Mouse (Mus musculus) hindlimb bud, embryonic 11.5 days (tissue): ENCODE data around the gene Ube2t.
A peak's percentile ranks its signal among the peaks of the same experiment; 100 is the strongest.

ENCODE experiments used
- DNase-seq: peaks from one replicate; pipeline ENCODE4 v3.0.0-alpha.2; 2012; ENCODE audit warnings: low read depth, low spot score; ENCODE audit errors: extremely low spot score

Gene Ube2t

DNA sequence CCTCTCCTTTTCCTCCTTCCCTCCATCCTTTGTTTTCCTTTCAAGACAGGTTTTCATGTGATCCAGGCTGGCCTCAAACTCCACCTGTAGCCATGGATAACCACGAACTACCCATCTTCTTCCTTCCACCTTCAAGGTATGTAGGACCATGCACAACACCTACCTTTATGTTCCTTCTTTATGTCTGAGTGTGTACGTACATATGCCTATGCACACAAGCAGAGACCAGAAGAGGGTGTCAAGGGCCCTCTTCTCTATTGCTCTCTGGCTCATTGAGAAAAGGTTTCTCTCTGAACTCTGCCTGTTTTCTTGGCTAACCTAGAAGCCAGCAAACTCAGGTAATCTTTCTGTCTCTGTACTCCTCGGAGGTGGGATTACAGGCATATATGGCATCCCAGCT, 32.4 kb downstream of the Ube2t start:
- no peak for DNase-seq

DNA sequence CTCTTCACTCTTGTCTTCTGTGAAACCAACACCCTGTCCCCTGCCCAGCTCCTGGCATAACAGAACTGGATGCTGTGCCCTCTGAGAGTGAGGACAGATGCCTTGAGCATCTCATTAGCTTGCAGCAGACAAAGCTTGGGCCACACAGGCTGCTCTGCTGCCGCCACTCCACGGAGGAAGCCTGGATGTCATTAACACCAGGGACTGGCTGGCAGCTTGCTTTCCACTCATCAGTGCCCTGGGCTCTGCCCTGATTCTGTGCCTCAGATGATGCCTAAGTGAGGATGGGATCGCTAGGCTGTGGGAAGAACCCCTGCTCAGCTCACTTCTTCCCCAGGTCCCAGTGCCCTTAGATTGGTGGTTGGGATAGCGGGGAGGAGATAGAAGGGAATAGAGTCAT, 33.1 kb downstream of the Ube2t start:
- no peak for DNase-seq

DNA sequence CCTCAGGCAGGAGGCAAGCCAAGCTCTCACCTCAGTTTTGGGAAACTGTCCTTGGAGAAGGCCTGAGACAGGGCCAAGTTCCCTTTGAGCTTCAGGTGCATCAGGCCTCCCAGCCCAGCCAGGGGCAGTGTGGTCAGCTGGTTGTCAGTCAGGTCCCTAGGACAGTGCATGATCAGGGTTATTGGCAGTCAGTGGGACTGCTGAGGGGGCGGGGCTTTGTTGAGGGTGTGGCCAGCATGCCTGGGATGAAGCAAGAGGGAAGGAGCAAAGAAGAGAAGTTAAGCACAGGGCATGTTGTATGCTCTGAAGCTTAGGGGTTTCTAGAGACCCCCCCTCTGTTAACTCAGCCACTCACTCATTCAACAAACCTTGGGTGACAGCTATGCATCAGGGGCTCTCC, 33.6 kb downstream of the Ube2t start:
- DNase-seq: no peak

DNA sequence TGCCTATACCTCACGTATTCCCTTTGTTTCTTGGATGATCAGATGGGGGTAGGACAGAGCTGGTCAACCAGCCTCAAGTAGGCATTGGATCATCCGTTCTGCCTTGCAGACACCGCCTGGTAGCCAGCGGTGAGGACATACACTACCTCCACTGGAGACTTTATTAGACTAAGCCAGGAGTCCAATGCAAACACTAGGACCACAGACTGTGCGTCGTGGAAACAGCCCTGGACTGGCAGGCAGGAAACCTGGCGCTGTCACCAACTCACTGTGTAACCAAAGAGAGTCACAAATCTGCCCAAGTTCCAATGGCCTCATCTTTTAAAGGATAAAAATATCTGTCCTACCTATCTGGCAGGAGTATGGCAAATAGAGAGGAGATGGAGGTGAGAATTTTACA, 34.1 kb downstream of the Ube2t start:
- no peak for DNase-seq

DNA sequence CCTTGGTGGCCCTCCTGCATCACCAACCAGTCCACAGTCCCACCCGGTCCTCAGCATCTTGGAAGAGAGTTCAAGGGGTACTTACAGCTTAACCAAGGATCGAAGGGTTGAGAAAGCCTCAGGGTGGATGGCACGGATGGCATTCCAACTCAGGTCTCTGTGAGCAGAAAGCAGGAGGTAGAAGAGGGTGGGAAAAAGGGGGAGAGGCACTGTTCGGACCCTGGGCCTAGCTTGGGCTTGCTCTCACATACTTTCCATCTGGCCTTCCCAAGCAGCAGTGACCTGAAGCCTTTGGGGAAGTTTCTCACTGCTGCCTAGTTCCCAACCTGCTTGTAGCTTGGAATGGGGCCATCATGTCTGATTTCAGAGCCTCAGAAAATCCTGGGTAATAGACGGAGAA, 35.2 kb downstream of the Ube2t start:
- DNase-seq: no peak

DNA sequence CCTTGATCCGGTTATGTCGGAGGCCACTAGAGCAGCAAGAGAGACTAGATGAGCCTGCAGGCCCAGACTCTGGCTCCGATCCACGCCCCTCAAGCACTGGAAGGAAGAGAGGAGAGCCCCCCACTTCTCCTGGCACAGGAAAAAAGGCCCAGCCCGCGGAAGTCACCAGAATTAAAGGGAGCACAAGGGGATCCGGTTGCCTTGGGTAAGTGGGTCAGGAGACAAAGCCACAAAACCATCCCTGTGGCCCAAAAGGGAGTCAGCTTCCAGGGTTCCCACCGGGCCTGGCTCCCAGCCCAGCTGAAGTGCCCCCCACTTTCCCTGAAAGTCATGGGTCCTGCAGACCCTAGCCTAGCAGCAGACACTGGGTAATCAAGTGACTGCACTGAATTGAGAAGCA, 35.9 kb downstream of the Ube2t start:
- no peak for DNase-seq

DNA sequence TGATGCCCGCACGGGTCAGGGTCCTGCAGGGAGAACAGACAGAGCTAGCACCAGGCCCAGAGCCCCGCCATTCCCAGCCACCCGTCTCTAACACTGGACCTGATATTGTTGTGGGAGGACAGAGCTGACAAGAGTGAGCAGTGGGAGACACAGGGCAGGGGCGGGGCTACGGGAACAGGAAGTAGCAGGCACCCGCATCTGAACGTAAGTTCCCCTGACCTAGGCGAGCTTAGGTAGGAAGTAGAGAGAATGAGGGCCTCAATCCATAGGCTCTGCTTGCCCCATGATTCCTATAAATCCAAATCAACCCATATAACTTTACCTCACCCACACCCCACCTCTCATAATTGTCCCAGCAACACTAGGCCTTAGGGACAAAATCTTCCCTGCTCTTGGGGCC, 38.2 kb downstream of the Ube2t start:
- DNase-seq: no peak

DNA sequence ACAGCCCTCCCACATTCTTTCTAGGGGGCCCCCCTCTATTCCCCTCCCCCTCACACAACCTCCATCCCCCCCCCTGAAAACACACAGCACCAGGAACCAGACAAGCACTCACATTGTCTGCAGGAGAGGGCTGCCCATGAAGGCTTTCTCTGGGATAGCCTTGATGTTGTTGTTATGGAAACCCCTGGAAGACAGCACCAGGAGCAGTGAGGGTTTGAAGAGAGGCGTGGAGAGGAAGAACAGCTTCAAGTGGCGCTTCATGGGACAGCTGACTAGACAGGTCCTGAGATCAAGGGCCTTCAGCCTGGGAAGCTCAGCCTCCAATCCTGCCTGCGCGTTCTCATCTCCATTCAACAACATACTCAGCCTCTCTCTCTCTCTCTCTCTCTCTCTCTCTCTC, 41.0 kb downstream of the Ube2t start:
- no peak for DNase-seq

DNA sequence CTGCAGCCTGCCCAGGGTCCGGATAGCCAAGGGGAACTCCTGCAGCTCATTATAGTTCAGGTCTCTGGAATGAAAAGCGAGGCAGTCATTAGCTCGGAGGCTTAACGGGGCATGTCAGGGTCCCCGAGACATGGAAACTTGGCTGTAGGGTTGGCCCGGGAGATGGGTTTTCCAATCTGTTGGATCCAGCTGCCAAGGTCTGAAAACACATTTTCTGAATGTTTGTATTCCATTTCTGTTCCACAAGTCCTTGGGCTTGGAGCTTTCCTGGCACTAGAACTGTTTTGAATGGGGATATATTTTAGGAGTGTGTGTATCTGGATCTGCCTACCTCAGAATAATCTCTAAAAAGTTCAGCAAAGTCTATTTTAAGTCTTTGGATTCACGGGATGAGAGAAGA, 43.3 kb downstream of the Ube2t start:
- DNase-seq: no peak

DNA sequence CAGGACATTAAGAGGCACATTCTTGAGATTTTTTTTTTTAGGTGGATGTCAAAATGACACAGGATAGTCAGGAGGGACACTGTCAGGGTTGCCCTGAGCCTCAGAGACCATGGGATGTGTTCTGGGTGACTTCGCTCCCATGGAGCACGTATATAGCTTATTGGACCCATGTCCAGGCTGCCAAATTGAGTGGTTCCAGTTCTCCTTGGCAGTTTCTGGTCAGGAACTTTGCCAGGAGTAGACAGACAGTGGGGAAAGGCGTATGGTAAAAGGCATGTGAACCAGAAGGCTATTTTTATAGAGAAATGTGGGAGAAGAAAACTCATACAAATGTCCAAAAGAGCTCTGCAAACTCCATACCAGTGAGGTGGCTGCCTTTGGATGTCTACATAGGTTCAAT, 47.5 kb downstream of the Ube2t start:
- no peak for DNase-seq

DNA sequence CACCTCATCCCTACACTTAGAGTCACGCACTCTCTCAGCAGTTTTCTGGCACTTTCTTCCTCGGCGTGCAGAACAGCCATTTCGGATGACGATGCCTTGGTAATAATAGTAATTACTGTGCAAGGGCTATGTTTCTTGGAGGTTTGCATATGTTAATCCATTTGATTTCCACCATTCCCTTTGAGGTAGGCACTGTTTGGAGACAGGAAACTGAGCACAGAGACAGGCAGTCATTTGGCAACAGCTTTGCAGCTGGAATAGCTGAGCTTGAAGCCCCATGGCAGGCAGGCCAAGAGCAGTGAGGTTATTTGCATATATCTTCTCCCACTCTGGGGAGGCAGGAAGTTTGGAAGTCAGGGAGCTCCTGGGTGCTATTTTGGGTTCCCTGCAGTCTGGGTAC, 49.5 kb downstream of the Ube2t start:
- DNase-seq: no peak

DNA sequence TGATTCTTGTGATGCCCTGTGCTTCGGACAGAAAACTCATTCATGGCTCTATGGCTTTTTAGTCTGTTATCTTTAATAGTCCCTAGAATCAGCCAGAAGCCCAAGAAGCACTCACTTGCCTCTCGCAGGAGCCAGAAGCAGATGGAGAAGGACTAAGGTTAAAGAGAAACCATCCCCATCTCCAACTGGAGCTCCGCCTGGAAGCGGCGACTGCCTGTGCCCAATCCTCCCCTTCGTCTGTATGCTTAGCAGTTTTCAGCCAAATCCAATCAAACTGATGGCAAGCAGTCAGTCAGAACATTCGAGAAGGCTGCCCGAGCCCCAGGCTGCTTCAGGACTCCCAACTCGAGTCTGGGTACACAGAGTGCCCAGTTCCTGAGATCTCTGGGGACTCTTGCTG, 50.1 kb downstream of the Ube2t start:
- no peak for DNase-seq

DNA sequence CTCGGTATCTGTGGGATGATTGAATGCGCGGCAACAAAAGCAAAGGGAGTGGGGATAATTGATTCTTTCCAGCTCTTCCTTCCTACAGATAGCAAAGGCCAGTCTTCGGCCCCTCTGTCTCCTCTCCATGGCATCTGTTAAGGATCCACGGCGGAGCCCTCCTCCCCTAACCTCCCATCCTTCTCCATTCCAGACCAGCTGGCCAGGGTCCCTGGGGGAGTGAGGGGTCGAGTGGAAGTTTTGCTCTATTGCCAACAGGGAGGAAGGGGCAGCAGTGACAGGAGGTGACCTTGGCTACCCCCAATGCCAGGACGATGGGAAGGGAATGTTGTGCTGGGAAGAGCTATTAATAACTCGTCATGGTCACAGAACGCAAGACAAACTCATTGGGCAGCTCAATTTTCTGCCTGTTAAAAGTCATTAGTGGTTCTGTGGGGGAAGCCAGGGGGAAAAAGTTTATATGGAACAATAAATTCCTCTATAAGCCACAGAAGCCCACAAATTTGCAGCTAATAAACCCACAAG, 52.6 kb downstream of the Ube2t start:
- no peak for DNase-seq

DNA sequence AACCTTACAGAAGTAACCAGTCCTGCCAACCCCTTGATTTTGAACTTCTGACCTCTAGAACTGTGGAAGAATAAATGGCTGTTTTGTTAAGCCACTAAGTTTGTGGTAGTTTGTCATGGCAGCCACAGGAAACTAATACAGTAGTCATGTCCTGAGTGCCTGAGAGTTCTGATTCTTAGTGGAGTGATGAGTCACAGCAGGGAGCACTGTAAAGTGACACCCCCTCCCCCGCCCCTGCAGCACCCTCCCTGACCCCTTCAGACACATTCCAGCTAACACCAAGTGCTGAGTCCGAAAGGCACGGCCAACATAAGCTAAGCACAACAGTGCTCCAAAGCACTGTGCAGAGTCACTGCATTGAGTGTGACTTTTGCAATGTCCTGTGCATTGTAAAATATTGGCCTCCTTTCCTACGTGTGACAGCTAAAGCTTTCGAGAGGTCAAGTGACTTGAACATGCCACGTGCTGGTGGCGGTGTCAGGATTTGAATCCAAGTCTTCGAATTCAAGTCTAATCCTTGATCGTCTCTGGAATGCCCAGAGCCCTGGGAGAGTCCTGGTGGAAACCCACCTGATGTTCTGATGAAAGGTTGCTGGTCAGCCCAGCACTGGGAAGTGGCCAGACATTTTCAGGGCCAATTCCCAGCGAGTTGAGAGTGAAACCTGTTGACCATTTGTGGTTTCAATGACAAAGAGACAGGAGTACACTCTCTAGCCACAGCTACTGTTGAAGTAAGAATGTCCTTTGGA, 54.7 kb downstream of the Ube2t start:
- DNase-seq: no peak

DNA sequence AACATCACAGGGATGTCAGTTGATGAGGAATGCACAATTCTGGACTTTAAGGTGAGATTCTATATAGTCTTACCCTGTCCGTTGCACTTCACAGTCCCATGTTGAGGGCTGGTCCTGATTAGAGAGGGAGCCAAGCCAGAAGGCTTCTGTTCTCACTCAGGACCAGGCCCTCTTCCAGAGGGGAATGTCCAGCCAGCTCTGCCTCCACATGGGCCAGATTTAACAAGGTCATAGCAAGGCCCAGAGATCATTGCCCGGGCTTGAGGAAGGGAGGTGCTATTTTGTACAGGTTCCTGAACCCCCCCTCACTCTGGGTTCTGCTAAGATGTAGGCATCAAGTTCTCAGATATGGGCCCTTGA, 55.3 kb downstream of the Ube2t start:
- no peak for DNase-seq

DNA sequence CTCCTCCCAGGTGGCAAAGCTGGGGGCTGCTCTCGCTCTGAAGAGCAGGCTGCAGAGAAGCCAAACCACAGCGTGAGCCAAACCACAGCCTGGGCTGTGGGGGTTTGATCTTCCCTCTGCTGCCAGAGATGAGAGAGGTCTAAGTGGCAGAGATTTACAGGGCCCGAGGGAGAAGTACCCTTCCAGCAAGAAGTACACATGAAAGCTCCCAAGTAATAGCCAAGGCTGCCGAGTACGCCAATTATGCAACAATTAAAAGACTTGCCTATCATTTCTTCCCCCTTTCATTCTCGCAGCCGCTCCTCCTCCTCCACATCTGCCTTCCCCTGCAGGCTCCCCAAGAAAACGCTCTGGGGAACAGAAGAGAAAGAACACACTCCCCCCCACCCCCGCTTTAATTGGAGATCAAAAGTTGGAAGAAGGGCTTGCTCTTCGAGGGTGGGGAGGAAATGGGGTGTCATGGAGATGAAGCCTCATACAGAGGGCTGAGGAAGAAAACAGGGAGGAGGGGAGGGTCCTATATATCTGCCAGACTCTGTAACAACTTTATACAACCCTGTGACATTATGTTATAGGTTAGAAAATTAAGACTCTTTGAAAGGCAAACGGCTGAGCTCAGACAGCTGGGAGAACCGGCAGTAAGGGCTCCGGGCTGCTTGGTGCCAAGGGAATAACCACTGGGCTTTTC, 56.9 kb downstream of the Ube2t start:
- DNase-seq: peak; percentile 16

DNA sequence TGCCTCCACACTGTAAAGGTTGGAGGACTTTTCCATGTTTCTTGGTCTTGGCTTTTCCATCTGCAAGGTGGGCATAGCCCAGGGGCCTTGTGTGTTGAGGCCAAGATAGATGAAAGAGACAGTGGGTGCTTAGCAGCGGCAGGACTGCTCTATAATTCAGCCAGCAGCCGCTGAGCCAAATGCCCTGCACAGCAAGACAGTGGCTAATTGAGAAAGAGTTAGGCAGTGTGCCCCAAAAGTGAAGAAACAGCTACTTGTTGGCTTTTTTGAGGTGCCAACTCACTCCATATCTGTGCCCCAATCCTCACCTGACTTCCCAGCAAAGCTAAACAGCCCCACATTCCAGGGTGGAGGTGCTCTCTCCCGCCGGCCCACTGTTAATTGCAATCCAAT, 57.4 kb downstream of the Ube2t start:
- no peak for DNase-seq

DNA sequence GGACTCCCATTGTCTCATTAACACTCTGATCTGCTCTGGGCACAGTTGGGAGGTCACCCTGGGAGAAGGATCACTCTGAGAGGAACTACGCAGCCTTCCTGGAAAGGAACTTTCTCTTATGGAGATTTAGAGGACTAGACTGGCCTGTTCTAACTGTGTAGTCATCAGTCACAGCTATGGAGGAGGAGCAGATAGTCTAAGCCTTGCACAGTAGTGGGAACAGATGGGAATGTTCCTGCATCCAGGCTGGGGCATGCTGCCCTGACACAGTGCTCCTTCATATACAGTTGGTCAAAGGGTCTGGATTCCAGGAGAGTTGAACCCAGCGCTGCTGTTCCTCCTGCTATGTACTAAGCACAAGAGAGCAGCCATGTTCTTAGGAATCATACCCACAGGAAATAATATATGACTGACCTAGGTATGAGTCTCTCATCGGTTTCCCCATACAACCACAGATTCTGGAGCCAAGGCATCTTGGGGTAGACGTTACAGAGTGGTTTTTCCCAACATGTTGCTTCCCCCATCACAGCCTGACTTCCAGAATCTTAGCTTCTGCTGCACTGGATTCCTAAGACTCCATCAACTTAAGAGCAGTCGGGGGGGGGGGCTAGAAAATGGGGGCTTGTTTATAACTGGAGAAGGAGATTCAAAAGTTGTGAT, 58.0 kb downstream of the Ube2t start:
- DNase-seq: no peak

DNA sequence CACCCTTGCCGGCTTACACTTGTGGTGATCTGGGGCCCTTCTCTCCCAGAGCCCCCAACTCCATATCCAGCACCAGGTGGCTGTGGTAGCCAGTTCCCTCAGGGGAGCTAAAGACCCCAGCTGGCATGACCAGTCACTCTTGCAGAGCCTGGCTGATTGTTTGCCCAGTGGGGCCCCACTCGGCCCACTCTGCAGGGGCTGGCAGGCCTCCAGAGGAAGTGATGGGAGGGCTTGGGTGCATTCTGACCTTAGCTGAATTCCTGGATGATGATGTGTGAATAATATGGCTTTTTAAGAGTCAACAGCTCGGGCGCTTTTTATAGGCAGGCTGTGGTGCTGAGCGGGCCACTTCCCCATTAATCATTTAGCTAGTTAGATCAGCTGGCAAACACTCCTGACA, 58.6 kb downstream of the Ube2t start:
- DNase-seq: no peak

DNA sequence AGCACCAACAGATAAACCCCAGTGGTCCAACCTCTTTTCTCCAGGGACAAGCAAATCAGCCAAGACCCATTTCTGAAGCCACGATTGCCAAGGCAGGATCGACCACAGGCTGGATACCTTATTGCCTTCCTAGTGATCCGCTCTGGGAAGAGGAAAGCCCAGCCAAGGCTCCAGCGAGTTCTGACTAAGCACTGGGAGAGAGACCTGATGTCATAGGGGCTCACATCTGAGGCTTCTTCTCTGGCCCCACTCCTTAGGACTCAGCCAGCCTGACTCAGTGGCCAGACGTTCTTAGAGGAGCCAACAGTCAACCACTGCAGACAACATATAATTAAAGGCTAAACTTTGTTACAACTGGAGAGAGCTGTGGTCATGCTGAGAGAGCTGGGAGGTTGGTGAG, 59.6 kb downstream of the Ube2t start:
- DNase-seq: no peak

DNA sequence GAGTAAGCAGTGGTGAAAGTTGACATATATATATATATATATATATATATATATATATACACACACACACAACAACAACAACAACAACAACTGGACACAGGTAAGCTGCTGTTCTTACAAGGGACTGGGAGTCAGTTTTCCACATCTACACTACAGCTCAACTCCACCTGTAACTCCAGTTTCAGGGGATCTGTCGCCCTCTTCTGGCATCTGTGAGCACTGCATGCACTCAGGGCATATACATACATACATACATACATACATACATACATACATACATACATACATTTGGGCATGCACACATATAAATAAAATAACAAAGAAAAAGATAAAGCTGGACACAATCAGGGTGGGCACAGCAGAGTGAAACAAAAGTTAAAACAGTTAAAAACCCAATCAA, 61.2 kb downstream of the Ube2t start:
- DNase-seq: no peak
